Mouse (Mus musculus) MEL-GATA-1-ER (cell line): Measurements from ENCODE around the gene Man1c1.

Experiments used
- DNase-seq: peaks from one replicate; pipeline ENCODE4 v3.0.0-alpha.2; 2012; ENCODE audit warnings: low read depth; ENCODE audit errors: extremely low read depth

Gene Man1c1

GRCm38 (mm10) chr4:134612070-134612667 lies 91.9 kb downstream of the Man1c1 start:
- DNase-seq, result no peak

DNA sequence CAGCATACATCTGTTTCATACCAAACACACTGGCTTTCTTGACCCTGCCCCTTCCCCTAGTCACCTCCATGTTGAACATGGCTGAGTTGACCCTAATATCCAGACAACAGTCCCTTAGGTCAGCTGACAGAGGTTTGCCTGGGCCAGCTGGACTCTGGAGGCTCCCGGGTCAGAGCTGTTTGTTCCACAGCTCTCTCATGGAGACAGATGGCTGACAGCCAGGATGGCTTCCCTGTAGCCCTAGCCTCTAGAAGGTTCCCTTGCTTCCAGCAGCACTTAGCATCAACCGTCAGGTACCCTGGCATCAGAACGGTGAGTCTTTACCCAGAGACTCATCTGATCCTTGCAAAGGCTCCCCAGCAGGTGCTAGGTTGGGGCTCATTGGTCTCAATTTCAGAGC lies 93.5 kb downstream of the Man1c1 start:
- DNase-seq, result no peak

DNA sequence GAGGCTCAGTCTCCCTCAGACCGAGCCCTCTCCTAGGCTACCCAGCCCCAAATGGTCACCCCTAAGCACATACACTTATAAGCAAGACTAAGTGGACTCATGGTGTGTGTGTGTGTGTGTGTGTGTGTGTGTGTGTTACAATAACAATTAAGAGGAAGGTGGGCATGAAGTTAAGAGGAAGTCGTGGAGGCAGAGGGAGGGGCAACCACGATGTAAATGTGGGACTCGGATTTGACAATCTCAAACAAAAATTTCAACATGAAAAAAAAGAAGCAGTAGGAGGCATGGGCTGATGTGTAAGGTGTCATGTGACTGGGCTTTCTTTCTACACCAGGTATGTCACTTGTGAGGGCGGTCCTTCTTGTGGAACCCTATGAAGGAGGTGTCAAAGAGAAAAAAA lies 96.4 kb downstream of the Man1c1 start:
- DNase-seq, result no peak

GRCm38 (mm10) chr4:134606054-134606453 lies 98.0 kb downstream of the Man1c1 start:
- DNase-seq, result no peak

GRCm38 (mm10) chr4:134604472-134604871 lies 99.6 kb downstream of the Man1c1 start:
- DNase-seq, result no peak

DNA sequence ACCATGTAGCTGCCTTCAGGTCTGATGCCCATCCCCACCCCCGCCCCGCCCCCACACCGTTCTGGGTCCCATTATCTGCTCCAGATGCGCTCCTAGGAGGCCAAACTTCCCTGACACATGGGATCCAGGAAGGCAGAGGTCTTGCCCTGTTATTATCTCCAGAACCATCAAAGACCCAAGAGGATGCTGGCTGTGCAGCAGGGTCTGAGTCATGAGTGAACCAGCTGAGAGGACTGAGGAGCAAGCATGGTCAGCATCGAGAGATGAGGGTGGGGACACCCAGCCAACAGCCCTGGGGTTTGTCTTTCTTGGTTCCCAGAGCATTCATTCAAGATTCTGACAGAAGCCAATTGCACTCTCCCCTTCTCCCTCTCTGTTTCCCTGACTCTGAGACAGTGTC lies 100.5 kb downstream of the Man1c1 start:
- no peak for DNase-seq

- DNase-seq, result no peak
Measured at GRCm38 (mm10) chr4:134602610-134603009, 101.5 kb downstream of the Man1c1 start.

- DNase-seq, result peak; percentile 74
Measured at GRCm38 (mm10) chr4:134601981-134602380, 102.1 kb downstream of the Man1c1 start.

DNA sequence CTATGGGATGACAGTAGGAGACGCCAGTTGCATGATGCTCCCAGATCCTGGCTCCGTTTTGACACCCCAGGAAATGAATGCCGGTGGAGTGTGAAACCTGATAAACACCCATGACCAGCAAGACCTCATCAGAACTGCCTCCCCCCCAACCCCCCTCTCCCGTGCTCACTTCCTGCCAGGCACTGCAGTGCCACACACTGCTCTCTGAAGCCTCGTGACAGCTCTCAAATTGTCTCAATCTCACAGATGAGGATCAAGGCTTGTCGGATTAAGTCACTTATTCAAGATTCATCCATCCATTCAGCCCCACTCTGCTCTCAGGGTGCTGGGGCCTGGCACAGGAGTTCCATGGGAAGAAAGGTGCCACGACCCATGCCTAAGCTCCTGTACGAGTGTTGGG lies 102.7 kb downstream of the Man1c1 start:
- peak; percentile 53 for DNase-seq

DNA sequence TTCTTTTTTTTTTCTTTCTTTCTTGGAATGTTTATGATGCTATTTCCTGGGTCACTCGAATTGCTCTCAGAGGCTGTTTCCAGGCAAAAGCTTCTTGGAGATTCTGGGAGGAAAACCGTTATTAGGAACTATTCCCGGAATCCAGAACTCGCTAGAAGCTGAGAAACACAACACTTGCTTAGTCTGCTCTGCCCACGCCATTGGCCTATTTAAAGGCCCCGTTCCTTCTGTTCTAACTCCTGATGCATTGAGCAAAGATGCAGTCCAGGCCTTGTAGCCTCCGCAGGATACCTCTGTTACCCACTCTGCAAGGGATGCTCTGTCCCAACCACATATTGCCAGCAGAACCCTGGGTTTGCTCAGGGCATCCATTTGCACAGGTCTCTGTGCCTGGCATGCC lies 103.3 kb downstream of the Man1c1 start:
- DNase-seq, result no peak

- DNase-seq, result no peak
Measured at GRCm38 (mm10) chr4:134600060-134600459, 104.0 kb downstream of the Man1c1 start.

- DNase-seq, result no peak
Measured at GRCm38 (mm10) chr4:134596816-134597692, 107.0 kb downstream of the Man1c1 start.

DNA sequence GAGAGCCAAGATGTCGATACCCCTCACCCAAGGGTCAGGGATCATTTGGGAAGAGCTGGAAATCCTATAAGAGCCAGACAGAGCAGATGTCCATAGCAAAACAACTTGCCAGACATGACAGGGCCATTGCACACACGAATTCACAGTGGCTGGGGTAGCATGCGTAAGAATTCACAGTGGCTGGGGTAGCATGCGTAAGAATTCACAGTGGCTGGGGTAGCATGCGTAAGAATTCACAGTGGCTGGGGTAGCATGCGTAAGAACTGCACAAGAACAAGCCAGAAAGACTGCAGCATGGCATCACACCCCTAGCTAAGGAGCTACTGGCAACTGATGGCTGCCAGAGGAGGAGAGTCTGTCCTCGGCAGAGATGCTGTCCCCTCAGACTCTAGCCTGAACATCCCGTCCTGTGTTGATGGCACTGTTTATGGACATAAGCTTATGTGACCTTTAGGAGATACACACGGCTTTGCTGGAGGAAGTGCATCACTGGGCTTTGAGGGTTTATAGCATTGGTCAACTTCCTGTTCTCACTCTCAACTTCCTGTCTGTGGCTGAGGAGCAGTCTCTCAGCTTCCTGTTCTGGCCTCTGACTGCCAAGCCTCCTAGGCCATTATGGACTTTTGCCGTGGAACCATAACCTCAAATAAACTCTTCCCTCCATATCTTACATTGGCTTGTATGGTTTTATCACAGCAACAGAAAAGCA lies 109.2 kb downstream of the Man1c1 start:
- DNase-seq, result no peak

DNA sequence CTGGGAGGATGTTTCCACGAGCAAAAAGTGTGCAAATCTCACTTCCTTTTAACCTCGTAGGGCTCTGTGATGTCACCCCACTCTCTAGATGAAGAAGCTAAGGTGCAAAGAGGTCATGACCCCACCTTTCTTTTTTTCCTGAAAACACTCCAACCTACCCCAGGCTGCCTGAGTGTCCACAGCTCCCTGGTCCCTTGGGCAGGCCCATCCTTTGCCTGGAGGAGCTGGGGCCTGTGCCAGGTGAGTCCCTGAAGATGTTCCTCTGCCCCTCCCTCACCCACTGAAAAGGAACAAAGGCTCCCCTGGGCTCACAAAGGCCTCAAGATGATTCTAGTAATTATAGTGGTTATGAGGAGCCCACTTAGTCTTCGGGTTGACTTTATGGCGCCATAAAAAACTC lies 111.6 kb downstream of the Man1c1 start:
- no peak for DNase-seq

GRCm38 (mm10) chr4:134591506-134592061 lies 112.5 kb downstream of the Man1c1 start:
- no peak for DNase-seq

DNA sequence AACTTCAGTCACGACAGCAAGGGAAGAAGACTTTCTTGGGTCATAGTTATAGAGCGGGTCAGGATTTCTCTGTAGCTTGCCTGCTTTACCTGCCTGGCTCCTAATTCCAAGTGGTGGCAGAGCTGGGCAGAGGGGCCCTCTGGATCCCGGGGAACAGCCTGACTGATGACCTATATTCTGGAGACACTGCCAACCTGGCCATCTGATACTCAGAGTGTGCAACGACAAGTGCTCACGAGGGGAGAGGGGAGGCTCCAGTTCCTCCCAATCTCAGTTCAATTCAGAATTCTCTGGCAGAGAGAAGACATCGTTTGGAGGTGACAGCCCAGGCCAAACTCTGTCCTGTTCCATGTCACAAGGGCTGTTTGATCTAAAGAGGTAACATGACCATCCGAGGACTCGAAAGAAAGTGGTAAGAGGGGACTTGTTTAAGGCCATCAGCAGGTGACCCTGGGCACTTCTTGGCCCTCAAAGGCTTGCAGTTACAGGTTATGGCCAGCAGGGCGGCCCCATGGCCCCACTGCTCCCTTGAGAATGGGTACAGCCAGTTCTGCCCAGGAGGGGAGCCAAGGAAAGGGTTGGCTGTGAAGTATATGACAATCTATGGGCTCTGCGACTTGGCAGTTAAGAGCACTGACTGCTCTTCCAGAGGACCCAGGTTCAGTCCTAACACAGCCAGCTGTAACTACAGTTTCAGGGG lies 113.7 kb downstream of the Man1c1 start:
- DNase-seq, result no peak

DNA sequence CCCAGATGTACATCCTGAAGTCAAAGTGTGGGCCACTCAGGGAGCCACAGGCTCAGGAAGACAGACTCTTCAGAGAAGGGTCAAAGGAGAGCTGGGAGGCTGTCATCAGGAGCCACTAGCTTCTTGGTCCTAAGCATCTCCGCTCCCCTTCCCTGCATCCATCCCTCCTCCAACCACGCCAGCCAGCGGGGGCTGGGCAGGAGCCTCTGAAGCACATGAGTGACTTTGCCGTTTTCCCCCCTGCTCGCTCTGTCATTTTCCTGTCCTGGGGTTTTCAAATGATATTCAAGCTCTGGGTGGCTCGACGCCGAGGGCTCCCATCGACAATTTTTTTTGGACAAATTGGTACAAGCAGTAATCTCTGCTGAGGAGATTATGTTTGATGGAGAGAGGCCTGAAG lies 114.3 kb downstream of the Man1c1 start:
- DNase-seq, result no peak

DNA sequence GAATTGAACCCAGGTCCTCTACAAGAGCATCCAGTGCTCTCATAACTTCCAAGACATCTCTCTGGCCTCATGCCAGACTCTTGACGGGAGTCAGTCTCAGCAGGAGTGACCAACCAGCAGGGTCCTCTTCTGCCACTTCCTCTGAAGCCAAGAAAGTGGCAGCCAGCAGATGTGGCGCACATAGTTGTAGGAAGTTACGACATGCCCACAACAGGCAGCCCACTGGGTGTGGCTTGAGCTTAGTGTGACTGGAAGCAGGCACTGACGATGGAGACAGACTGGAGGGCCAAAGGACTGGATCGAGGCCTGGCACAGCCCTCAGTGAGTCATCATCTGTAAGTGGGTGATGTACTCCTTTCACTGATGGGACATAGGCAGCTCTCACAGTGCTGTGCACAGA lies 115.1 kb downstream of the Man1c1 start:
- DNase-seq, result no peak

GRCm38 (mm10) chr4:134588287-134588686 lies 115.8 kb downstream of the Man1c1 start:
- DNase-seq, result no peak

DNA sequence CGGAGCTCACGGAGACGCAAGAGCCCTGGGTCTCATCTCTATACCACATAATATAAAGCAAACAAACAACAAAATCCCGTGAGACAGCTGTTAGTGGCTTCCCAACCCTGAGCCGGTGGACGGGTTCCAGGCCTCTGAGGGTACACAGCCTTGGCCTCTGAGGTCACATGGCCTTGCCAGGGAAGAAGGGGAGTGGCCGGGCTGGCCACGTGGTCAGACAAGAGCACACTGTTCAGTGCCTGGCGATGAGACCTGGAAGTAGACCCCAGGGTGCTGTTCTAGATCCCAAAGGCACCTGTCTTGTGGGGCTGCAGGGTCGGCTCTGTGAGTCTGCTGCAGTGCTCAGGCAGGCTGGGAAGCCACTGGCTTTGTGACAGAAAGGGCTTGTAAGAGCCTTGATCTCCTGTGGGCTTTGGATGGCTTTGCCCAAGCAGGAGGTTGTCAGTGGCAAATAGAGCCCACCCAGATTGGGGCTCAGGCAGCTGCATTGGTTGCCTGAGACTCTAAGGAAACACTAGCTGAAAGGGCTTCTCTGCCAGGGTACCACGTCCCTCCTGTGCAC lies 116.4 kb downstream of the Man1c1 start:
- DNase-seq, result no peak

- no peak for DNase-seq
Measured at GRCm38 (mm10) chr4:134586631-134587030, 117.5 kb downstream of the Man1c1 start.
